Mouse (Mus musculus) cerebellum, adult 2 months (tissue): ENCODE data around the gene Syt1. TPM values are rescaled to one million over a fixed set of nuclear protein-coding genes. Genes with fewer than 3 reads are reported as not detected.

Experiments
- DNase-seq, 2 experiments: peaks; one replicate each; pipeline ENCODE4 v3.0.0; 2021
- H3K27ac ChIP-seq: fragments of 200-500 bp; 2 replicates; pipeline ENCODE4 v1.5.1; 2012; ENCODE audit warnings: low read length, control low read depth, inconsistent platforms; ENCODE audit not compliant: insufficient read depth
- H3K27me3 ChIP-seq: fragments of 200-500 bp; 2 replicates; pipeline ENCODE4 v1.6.1; 2012; ENCODE audit warnings: inconsistent platforms, mild to moderate bottlenecking, low read length, moderate library complexity; ENCODE audit not compliant: control insufficient read depth, insufficient read depth
- H3K4me1 ChIP-seq: fragments of 200-500 bp; 2 replicates; pipeline ENCODE4 v1.6.1; 2011; ENCODE audit warnings: low read length; ENCODE audit not compliant: control insufficient read depth, insufficient read depth
- H3K4me3 ChIP-seq: fragments of 200-500 bp; replicated peaks from 2 replicates; pipeline ENCODE3; 2011; ENCODE audit warnings: mild to moderate bottlenecking, low read depth, low read length, control low read depth; ENCODE audit not compliant: insufficient read depth
- CTCF ChIP-seq: fragments of 200-500 bp; IDR thresholded peaks from 2 replicates; pipeline ENCODE4 v1.5.1; 2011; ENCODE audit warnings: low read depth, mild to moderate bottlenecking, control low read depth, low read length, moderate library complexity, borderline replicate concordance; ENCODE audit not compliant: insufficient read depth
- POLR2A ChIP-seq: fragments of 200-500 bp; IDR thresholded peaks from 2 replicates; pipeline ENCODE4 v1.6.1; 2011; ENCODE audit warnings: low read length, control low read depth, borderline replicate concordance; ENCODE audit not compliant: insufficient read depth
- WGBS: fragments of 180-500 bp; shearing (Covaris S2); methylation state at CpG from one replicate; pipeline ENCODE4 v1.1.7; 2018; 5-methylcytosine and 5-hydroxymethylcytosine counted together
- polyA plus RNA-seq: library from polyadenylated mRNA; depleted of rRNA; stranded (reverse); fragments of >200 nt; gene quantifications from 2 replicates; pipeline ENCODE4 v1.2.3, GENCODE M21; 2012

Gene Syt1
- polyA plus RNA-seq, 1 experiment = 209 TPM

DNA sequence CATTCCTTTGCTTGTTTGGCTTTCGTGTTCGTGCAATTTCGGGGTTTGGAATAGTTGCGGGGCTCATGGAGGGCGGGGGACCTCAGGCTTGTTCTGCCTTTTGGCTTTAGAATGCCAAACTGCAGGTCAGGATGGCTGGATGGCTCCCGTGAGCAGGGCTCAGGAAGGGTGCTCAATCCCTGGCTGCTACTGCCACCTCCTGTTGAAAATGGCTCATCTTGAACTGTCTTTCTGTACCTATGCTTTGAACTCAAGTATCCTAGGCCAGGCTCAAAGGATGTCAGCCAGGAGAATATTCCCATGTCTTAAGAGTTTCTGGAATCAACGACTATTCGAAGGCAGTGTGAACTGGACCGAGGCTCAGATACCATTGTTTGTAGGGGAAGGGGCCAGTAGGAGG lies 473.1 kb downstream of the Syt1 start:
- Histone ChIP-seq H3K27me3 (no peaks in the 10 kb centered on the region), H3K27ac (no peak overlapping the region), H3K4me1 (no peaks in the 10 kb centered on the region), H3K4me3 (no peak overlapping the region)
- DNase-seq = no peak
- TF ChIP-seq CTCF (no peak), POLR2A (no peak)
- 78% methylated on average over 9 of the region's 9 CpGs for WGBS

DNA sequence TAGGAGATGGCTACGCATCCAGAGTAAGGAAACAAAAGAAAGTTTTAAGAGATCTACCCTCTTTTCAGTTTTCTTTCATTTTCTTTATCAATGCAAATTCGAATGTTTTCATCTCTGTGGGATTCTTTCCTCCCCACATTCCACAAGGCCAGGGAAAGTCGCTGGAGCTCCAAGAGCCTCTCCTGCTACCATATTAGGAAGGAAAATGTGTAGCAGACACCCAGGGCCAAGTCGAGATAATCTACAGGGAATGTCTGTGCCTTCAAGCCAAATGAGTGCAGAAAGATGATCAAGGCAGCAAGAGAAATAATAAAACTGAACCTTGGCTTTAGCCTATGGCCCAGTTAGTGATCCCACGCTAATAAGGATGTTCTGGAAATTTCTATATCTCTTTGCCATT lies 474.9 kb downstream of the Syt1 start:
- H3K27me3 ChIP-seq = no peaks in the 10 kb centered on the region
- DNase-seq = no peak
- WGBS = 61% methylated on average over 5 of the region's 5 CpGs
- TF ChIP-seq CTCF = no peak
- no peak for TF ChIP-seq POLR2A
- no peak overlapping the region for H3K4me3 ChIP-seq
- no peak overlapping the region for H3K27ac ChIP-seq
- no peaks in the 10 kb centered on the region for H3K4me1 ChIP-seq

DNA sequence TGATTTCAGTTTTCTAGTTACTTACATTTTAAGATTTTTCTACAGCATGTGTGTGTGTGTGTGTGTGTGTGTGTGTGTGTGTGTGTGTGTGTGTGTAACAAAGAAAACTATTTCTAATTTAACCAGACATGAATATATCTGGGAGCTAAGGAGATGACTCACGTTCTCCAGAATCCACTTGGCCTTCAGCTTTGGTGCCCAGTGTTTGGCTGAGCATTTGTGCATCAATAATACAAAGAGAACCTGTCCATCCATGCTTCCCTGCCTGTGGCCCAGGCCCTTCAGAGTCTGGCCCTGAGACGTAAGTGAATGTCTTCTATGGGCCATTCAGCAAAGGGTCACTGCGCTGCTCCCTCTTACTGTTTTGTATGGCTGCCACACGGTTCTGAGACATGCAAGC lies 476.7 kb downstream of the Syt1 start:
- no peak overlapping the region for H3K27ac ChIP-seq

DNA sequence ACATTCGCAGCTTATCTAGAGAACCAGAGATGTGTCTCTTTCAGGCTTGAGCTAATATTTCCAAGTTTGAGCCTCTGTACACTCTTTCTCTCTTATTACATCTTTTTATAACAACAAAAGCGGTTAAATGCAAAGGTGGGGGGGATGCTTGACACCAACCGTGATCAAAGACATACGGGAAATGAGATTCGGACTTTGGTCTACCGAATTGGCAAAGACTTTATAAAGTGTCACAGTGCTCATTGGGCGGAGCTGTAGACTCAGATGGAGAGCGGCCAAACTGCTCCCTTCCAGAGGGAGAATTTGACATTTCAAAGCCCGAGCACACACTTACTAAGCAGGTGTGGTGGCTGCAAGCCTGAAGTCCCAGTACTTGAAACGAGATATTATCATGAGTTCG lies 477.9 kb downstream of the Syt1 start:
- H3K27me3 ChIP-seq = no peaks in the 10 kb centered on the region
- no peak for DNase-seq
- no peaks in the 10 kb centered on the region for H3K4me1 ChIP-seq
- no peak overlapping the region for H3K27ac ChIP-seq
- TF ChIP-seq CTCF (no peak), POLR2A (no peak)
- WGBS = 72% methylated on average over 11 of the region's 11 CpGs
- no peak overlapping the region for H3K4me3 ChIP-seq

More for the DNA sequence above, 476.7 kb downstream of the Syt1 start:
- no peaks in the 10 kb centered on the region for H3K27me3 ChIP-seq
- no peak overlapping the region for H3K4me3 ChIP-seq
- no peak for DNase-seq
- 69% methylated on average over 4 of the region's 4 CpGs for WGBS
- H3K4me1 ChIP-seq = no peaks in the 10 kb centered on the region
- TF ChIP-seq POLR2A = no peak
- no peak for TF ChIP-seq CTCF

DNA sequence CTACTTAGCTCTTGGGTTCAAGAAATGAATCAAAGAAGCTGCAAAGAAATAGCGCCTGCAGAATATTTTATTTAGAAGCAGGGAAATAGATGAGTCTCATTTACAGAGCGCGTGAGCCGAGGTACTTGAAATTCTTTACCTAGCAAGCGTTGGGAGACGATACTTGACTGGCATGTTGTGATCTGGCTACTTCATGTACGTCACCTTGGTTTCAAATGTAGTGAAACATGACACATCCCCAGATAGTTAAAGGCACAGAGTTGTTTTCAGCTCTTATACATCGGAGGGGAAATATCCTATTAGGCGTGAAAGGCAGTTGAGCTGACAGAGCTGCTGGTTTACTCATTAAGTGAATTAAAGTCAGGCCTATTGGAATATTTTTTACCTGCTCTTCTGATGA lies 478.5 kb downstream of the Syt1 start:
- Histone ChIP-seq H3K4me1 (no peaks in the 10 kb centered on the region), H3K27me3 (no peaks in the 10 kb centered on the region), H3K27ac (no peak overlapping the region), H3K4me3 (no peak overlapping the region)
- DNase-seq = no peak
- WGBS = 96% methylated on average over 9 of the region's 9 CpGs
- no peak for TF ChIP-seq CTCF

DNA sequence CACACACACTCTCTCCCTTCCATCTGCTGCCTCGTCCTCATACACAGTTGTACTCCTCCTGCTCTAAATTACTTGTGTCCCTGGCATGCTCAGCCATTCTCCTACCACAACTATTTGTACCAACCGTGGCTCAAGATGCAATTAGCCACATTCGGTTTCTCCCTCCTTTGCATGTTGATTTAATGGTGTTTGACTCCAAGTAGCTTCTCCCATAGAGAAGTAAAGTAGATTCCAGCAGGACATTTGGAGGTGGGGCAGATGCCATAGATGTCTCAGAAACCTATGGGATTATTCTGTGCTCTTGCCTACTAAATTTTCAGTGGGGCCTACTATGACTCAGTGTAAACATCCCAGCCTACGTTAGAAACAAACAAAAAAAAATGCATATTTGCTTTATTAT lies 479.1 kb downstream of the Syt1 start:
- 48% methylated on average over 4 of the region's 4 CpGs for WGBS
- no peak overlapping the region for H3K27ac ChIP-seq

DNA sequence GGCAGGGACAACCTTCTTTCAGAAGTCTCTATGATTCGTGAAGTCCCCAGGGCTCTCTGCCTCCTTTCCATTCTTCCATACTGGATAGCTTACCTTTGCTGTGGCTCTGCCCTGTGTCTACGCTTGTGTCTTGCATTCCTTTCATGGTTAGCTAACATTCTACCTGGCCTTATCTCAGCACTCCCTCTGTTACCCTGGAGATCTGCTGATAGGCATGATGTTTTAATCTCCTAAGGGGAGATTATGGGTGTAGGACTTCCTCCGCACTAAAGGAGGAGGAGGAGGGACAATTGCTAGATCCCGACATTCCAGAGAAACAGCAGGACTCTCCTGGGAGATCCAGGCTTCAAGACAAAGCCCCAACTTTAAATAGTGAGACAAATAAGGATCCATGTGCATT lies 479.7 kb downstream of the Syt1 start:
- no peak for DNase-seq
- no peak for TF ChIP-seq POLR2A
- no peak for TF ChIP-seq CTCF
- Histone ChIP-seq H3K4me3 (no peak overlapping the region), H3K27me3 (no peaks in the 10 kb centered on the region), H3K4me1 (no peaks in the 10 kb centered on the region), H3K27ac (no peak overlapping the region)
- WGBS = 67% methylated on average over 4 of the region's 4 CpGs

More for the DNA sequence above, 479.1 kb downstream of the Syt1 start:
- H3K27me3 ChIP-seq = no peaks in the 10 kb centered on the region
- no peak for TF ChIP-seq CTCF
- no peak for TF ChIP-seq POLR2A
- H3K4me1 ChIP-seq = no peaks in the 10 kb centered on the region
- no peak overlapping the region for H3K4me3 ChIP-seq
- no peak for DNase-seq

DNA sequence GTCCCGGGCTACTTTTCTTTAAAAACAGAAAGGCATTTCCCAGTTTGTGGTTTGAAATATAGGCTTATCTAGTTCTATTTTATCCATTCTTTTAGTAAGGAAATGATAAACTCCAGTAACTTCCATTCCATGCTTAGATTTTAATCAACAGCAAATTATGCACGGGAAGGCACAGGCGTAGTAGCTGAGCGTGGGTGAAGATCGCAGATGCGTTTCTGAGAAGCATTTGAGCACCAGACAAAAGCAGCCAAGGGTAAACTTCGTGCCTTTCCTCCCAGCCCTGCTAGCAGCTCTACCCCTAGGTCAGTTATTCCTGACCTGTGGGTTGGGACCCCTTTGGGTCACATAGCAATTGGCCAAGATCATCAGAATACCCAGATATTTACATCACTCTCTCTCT lies 482.4 kb downstream of the Syt1 start:
- DNase-seq = no peak
- Histone ChIP-seq H3K27me3 (no peaks in the 10 kb centered on the region), H3K4me3 (no peak overlapping the region), H3K27ac (no peak overlapping the region), H3K4me1 (peaks cover 9% of the 10 kb centered on the region; the same call in 1 of the 2 replicates)
- WGBS = 84% methylated on average over 7 of the region's 7 CpGs
- no peak for TF ChIP-seq CTCF
- TF ChIP-seq POLR2A = no peak
